Comparison of ENCODE assay signal across 9 mouse cellular contexts in the genomic region with DNA sequence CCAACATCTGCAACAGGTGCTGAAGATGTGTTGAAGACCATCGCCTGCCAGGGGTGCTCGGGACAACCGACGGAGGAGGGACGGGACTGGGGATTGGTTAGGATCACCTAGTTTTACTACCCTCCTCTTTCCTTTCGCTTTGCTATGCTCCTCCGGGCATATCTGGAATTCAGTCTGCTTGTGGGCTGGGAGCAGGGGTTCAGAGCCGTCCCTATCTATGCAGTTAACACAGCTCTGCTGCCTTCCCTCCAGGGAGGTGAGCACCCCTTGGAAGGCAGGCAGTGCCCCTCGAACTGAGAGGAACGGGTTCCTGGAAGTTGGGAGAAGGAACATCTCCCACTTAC. TPM values are rescaled to one million over a fixed set of nuclear protein-coding genes. Genes with fewer than 3 reads are reported as not detected.
DNase-seq lines count a peak whose midpoint lies in the region; ATAC-seq and TF ChIP-seq lines count a peak whose summit lies in the region.
"Had no signal": no experiment of that assay in that cellular context is flagged by ENCODE, and none has a peak within 500 bp of the region (broad histone marks: within the 10 kb centered on the region; RNA-seq: fewer than 3 reads in every experiment).

No protein-coding gene starts in this region.

- no peak overlapping the region for H3K27ac ChIP-seq in liver, adult 2 months (replicated peaks; ENCODE audit: insufficient read depth, low read depth, low read length)
- H3K27ac ChIP-seq in forebrain, embryonic 10.5 days: no peak overlapping the region
- no peak overlapping the region for H3K27ac ChIP-seq in intestine, postnatal 0 days (ENCODE audit: low read depth, low read length)
- H3K27ac ChIP-seq in neural tube, embryonic 12.5 days: no peak overlapping the region

- H3K79me2 ChIP-seq in liver, adult 2 months (ENCODE audit: control insufficient read depth, insufficient read depth, low read length): no peaks in the 10 kb centered on the region

- H3K36me3 ChIP-seq in liver, adult 2 months (ENCODE audit: control insufficient read depth, insufficient read depth, low read length): no peaks in the 10 kb centered on the region
- no peaks in the 10 kb centered on the region for H3K36me3 ChIP-seq in forebrain, embryonic 10.5 days (replicated peaks)
- peaks cover 7% of the 10 kb centered on the region; the same call in 1 of the 2 replicates for H3K36me3 ChIP-seq in intestine, postnatal 0 days (ENCODE audit: control insufficient read depth, insufficient read depth)
- no peaks in the 10 kb centered on the region for H3K36me3 ChIP-seq in neural tube, embryonic 12.5 days

- H3K4me3 ChIP-seq in liver, adult 2 months (ENCODE audit: insufficient read depth, low read depth, low read length): peak overlapping the region; percentile 3; the same call in 1 of the 2 replicates
- H3K4me3 ChIP-seq in forebrain, embryonic 10.5 days: peak overlapping the region; percentile 36
- H3K4me3 ChIP-seq in intestine, postnatal 0 days (ENCODE audit: low read depth, low read length): peak overlapping the region; percentile 34
- H3K4me3 ChIP-seq in neural tube, embryonic 12.5 days: peak overlapping the region; percentile 23; the same call in 1 of the 2 replicates

- peaks cover 5% of the 10 kb centered on the region; the same call in 1 of the 2 replicates for H3K27me3 ChIP-seq in liver, adult 2 months (ENCODE audit: control insufficient read depth, insufficient read depth, low read length)
- H3K27me3 ChIP-seq in forebrain, embryonic 10.5 days (ENCODE audit: poor library complexity, severe bottlenecking): peaks cover 100% of the 10 kb centered on the region
- H3K27me3 ChIP-seq in intestine, postnatal 0 days (replicated peaks; ENCODE audit: control insufficient read depth, insufficient read depth, low read length): peaks cover 46% of the 10 kb centered on the region
- peaks cover 98% of the 10 kb centered on the region for H3K27me3 ChIP-seq in neural tube, embryonic 12.5 days (replicated peaks)

- peaks cover 10% of the 10 kb centered on the region; the same call in 1 of the 2 replicates for H3K4me1 ChIP-seq in liver, adult 2 months (ENCODE audit: control insufficient read depth, insufficient read depth, low read length)
- peaks cover 63% of the 10 kb centered on the region for H3K4me1 ChIP-seq in forebrain, embryonic 10.5 days
- H3K4me1 ChIP-seq in intestine, postnatal 0 days (replicated peaks; ENCODE audit: control insufficient read depth, insufficient read depth, low read length): peaks cover 15% of the 10 kb centered on the region; the same call in 1 of the 2 replicates
- H3K4me1 ChIP-seq in neural tube, embryonic 12.5 days: peaks cover 22% of the 10 kb centered on the region

- WGBS in liver, adult 2 months: 36% methylated on average over 10 of the region's 10 CpGs
- WGBS in forebrain, embryonic 10.5 days: 6% methylated on average over 10 of the region's 10 CpGs
- 24% methylated on average over 10 of the region's 10 CpGs for WGBS in intestine, postnatal 0 days
- WGBS in neural tube, embryonic 12.5 days: 6% methylated on average over 10 of the region's 10 CpGs

- no peak for TF ChIP-seq CTCF in liver, adult 2 months (IDR thresholded peaks at IDR 0.05; ENCODE audit: low read depth, low read length)
- TF ChIP-seq CTCF in intestine, postnatal 0 days (IDR thresholded peaks at IDR 0.05; ENCODE audit: low read depth): no peak

- H3K4me2 ChIP-seq in intestine, postnatal 0 days (replicated peaks; ENCODE audit: low read depth): peak overlapping the region; percentile 60
- H3K4me2 ChIP-seq in neural tube, embryonic 12.5 days (replicated peaks): peak overlapping the region; percentile 53

- TF ChIP-seq POLR2A in liver, adult 2 months (IDR thresholded peaks at IDR 0.05; ENCODE audit: extremely low read depth, insufficient read depth, low read length): no peak

- H3K9ac ChIP-seq in liver, adult 2 months (ENCODE audit: low read depth, low read length): no peak overlapping the region
- H3K9ac ChIP-seq in intestine, postnatal 0 days (ENCODE audit: low read depth, low read length): no peak overlapping the region; the same call in 1 of the 2 replicates
- no peak overlapping the region for H3K9ac ChIP-seq in neural tube, embryonic 12.5 days

- DNase-seq in liver, adult 2 months (ENCODE audit: extremely low read depth, low read depth, low spot score): no peak
- no peak for DNase-seq in liver
- no peak for DNase-seq in forebrain, embryonic 10.5 days (ENCODE audit: extremely low spot score, low spot score)
- no peak for DNase-seq in ovary, postnatal 10 days (ENCODE audit: low spot score)
- no peak for DNase-seq in thymus, postnatal 4 days
- DNase-seq in spleen, postnatal 36 days (ENCODE audit: low spot score in 2 of 2): no peak

- ATAC-seq in intestine, postnatal 0 days: no peak
- no peak for ATAC-seq in neural tube, embryonic 12.5 days (ENCODE audit: low FRiP score, low read depth)

- H3K9me3 ChIP-seq in forebrain, embryonic 10.5 days: no peaks in the 10 kb centered on the region
- no peaks in the 10 kb centered on the region for H3K9me3 ChIP-seq in intestine, postnatal 0 days (ENCODE audit: control insufficient read depth)
- H3K9me3 ChIP-seq in neural tube, embryonic 12.5 days: no peaks in the 10 kb centered on the region

RNA-seq across cellular contexts. Expression of a gene that starts 5.8 kb away (rescaled TPM):
- total RNA-seq in liver, adult 2 months (2014; rRNA removed): 11.5 and 13.7 TPM in 2 replicates
- polyA plus RNA-seq in liver, adult 2 months (2012; rRNA removed): 3.9 and 5.1 TPM in 2 replicates
- polyA plus RNA-seq in forebrain, embryonic 10.5 days (2016; fragmentation: Nextera tagmentation; extraction: Ambion mirVana): 6.7 and 7.3 TPM in 2 replicates
- 19.9 and 23.2 TPM in 2 replicates for polyA plus RNA-seq in intestine, postnatal 0 days (2015; fragmentation: Nextera tagmentation; extraction: Ambion mirVana)
- 4.9 and 5.3 TPM in 2 replicates for polyA plus RNA-seq in neural tube, embryonic 12.5 days (2016; fragmentation: Nextera tagmentation; extraction: Ambion mirVana)

RNA-seq across cellular contexts. Expression of a gene that starts 6.9 kb away (rescaled TPM):
- total RNA-seq in liver, adult 2 months (2014; rRNA removed): 1.6 TPM in 2 replicates
- 31.8 and 32.8 TPM in 2 replicates for polyA plus RNA-seq in liver, adult 2 months (2012; rRNA removed)
- polyA plus RNA-seq in forebrain, embryonic 10.5 days (2016; fragmentation: Nextera tagmentation; extraction: Ambion mirVana): not detected in 2 replicates
- polyA plus RNA-seq in intestine, postnatal 0 days (2015; fragmentation: Nextera tagmentation; extraction: Ambion mirVana): 2.6 and 2.9 TPM in 2 replicates
- polyA plus RNA-seq in neural tube, embryonic 12.5 days (2016; fragmentation: Nextera tagmentation; extraction: Ambion mirVana): not detected in 2 replicates
- polyA plus RNA-seq: inflammation-experienced regulatory T-cells, adult 6 months had no signal

RNA-seq across cellular contexts. Expression of a gene that starts 11.0 kb away (rescaled TPM):
- total RNA-seq in liver, adult 2 months (2014; rRNA removed): 1.1 and 3.2 TPM in 2 replicates
- polyA plus RNA-seq in liver, adult 2 months (2012; rRNA removed): 7.6 and 11.7 TPM in 2 replicates
- polyA plus RNA-seq in forebrain, embryonic 10.5 days (2016; fragmentation: Nextera tagmentation; extraction: Ambion mirVana): 2.3 and 4.6 TPM in 2 replicates
- polyA plus RNA-seq in intestine, postnatal 0 days (2015; fragmentation: Nextera tagmentation; extraction: Ambion mirVana): 7.5 and 8.1 TPM in 2 replicates
- 3.1 and 4.7 TPM in 2 replicates for polyA plus RNA-seq in neural tube, embryonic 12.5 days (2016; fragmentation: Nextera tagmentation; extraction: Ambion mirVana)
